Mouse (Mus musculus): ENCODE results near the gene Rp9. TPM values are rescaled to one million over a fixed set of nuclear protein-coding genes. Genes with fewer than 3 reads are reported as not detected.

Gene Rp9
- total and polyA plus RNA-seq, 2 experiments from 2014 or later = 59.4 to 81.7 TPM

- 0 out of 2 replicates have a peak, but pooled peaks cover 4% of the 10 kb centered on the region for H3K36me3 ChIP-seq (ENCODE audit: insufficient read depth, low read length)
- no peak overlapping the region for H3K4me3 ChIP-seq (ENCODE audit: low read depth, low read length)
- no peak for TF ChIP-seq CTCF (IDR thresholded peaks at IDR 0.05)
These were observed 27.7 kb upstream of the Rp9 start for GRCm38 (mm10) chr9:22497021-22497767.

GRCm38 (mm10) chr9:22495133-22495532 lies 25.6 kb upstream of the Rp9 start:
- Histone ChIP-seq H3K4me3 (ENCODE audit: low read depth, low read length) (no peak overlapping the region), H3K9ac (replicated peaks; ENCODE audit: low read length, poor library complexity, severe bottlenecking) (no peak overlapping the region), H3K4me1 (ENCODE audit: insufficient read depth, low read length) (no peaks in the 10 kb centered on the region), H3K4me2 (ENCODE audit: low read depth, low read length, poor library complexity, severe bottlenecking) (no peak overlapping the region), H3K36me3 (ENCODE audit: insufficient read depth, low read length) (0 out of 2 replicates have a peak, but pooled peaks cover 4% of the 10 kb centered on the region), H3K27ac (ENCODE audit: low read depth, low read length) (no peak overlapping the region), H3K9me3 (ENCODE audit: low read length) (no peaks in the 10 kb centered on the region), H3K27me3 (ENCODE audit: insufficient read depth, low read length) (no peaks in the 10 kb centered on the region)
- 94% methylated on average over 2 of the region's 2 CpGs for WGBS
- ATAC-seq (ENCODE audit: low FRiP score) (no peak), DNase-seq (ENCODE audit: low spot score) (no peak)
- peak; percentile 43 for TF ChIP-seq CTCF (IDR thresholded peaks at IDR 0.05)

More at GRCm38 (mm10) chr9:22497021-22497767, 27.7 kb upstream of the Rp9 start:
- 87% methylated on average over 6 of the region's 6 CpGs for WGBS
- no peak overlapping the region for H3K4me2 ChIP-seq (ENCODE audit: low read depth, low read length, poor library complexity, severe bottlenecking)
- DNase-seq (ENCODE audit: low spot score) (no peak), ATAC-seq (ENCODE audit: low FRiP score) (no peak)
- H3K9me3 ChIP-seq (ENCODE audit: low read length) = no peaks in the 10 kb centered on the region
- no peak overlapping the region for H3K9ac ChIP-seq (replicated peaks; ENCODE audit: low read length, poor library complexity, severe bottlenecking)
- H3K27ac ChIP-seq (ENCODE audit: low read depth, low read length) = no peak overlapping the region
- no peaks in the 10 kb centered on the region for H3K4me1 ChIP-seq (ENCODE audit: insufficient read depth, low read length)
- H3K27me3 ChIP-seq (ENCODE audit: insufficient read depth, low read length) = no peaks in the 10 kb centered on the region

- ATAC-seq (ENCODE audit: low FRiP score) = no peak
- 0 out of 2 replicates have a peak, but pooled peaks cover 4% of the 10 kb centered on the region for H3K36me3 ChIP-seq (ENCODE audit: insufficient read depth, low read length)
- no peaks in the 10 kb centered on the region for H3K9me3 ChIP-seq (ENCODE audit: low read length)
- H3K4me3 ChIP-seq (ENCODE audit: low read depth, low read length) = no peak overlapping the region
- 86% methylated on average over 9 of the region's 9 CpGs for WGBS
- H3K4me1 ChIP-seq (ENCODE audit: insufficient read depth, low read length) = no peaks in the 10 kb centered on the region
- no peaks in the 10 kb centered on the region for H3K27me3 ChIP-seq (ENCODE audit: insufficient read depth, low read length)
- DNase-seq (ENCODE audit: low spot score) = no peak
- no peak overlapping the region for H3K4me2 ChIP-seq (ENCODE audit: low read depth, low read length, poor library complexity, severe bottlenecking)
- no peak overlapping the region for H3K9ac ChIP-seq (replicated peaks; ENCODE audit: low read length, poor library complexity, severe bottlenecking)
- no peak for TF ChIP-seq CTCF (IDR thresholded peaks at IDR 0.05)
- H3K27ac ChIP-seq (ENCODE audit: low read depth, low read length) = no peak overlapping the region
These were observed 24.8 kb upstream of the Rp9 start for GRCm38 (mm10) chr9:22494203-22494807.

- WGBS = 65% methylated on average over 9 of the region's 9 CpGs
- H3K4me3 ChIP-seq (ENCODE audit: low read depth, low read length) = no peak overlapping the region
- no peak overlapping the region for H3K4me2 ChIP-seq (ENCODE audit: low read depth, low read length, poor library complexity, severe bottlenecking)
- no peak overlapping the region for H3K27ac ChIP-seq (ENCODE audit: low read depth, low read length)
- DNase-seq (ENCODE audit: low spot score) (no peak), ATAC-seq (ENCODE audit: low FRiP score) (no peak)
- no peaks in the 10 kb centered on the region for H3K27me3 ChIP-seq (ENCODE audit: insufficient read depth, low read length)
- H3K36me3 ChIP-seq (ENCODE audit: insufficient read depth, low read length) = no peaks in the 10 kb centered on the region
- TF ChIP-seq CTCF (IDR thresholded peaks at IDR 0.05) = no peak
- H3K4me1 ChIP-seq (ENCODE audit: insufficient read depth, low read length) = no peaks in the 10 kb centered on the region
- H3K9ac ChIP-seq (replicated peaks; ENCODE audit: low read length, poor library complexity, severe bottlenecking) = no peak overlapping the region
- no peaks in the 10 kb centered on the region for H3K9me3 ChIP-seq (ENCODE audit: low read length)
These were observed 19.4 kb upstream of the Rp9 start for GRCm38 (mm10) chr9:22488963-22489362.

GRCm38 (mm10) chr9:22486211-22486610 lies 16.7 kb upstream of the Rp9 start:
- no peak for TF ChIP-seq CTCF (IDR thresholded peaks at IDR 0.05)
- 88% methylated on average over 7 of the region's 7 CpGs for WGBS

More at GRCm38 (mm10) chr9:22486211-22486610, 16.7 kb upstream of the Rp9 start:
- H3K27ac ChIP-seq (ENCODE audit: low read depth, low read length) = no peak overlapping the region
- no peaks in the 10 kb centered on the region for H3K9me3 ChIP-seq (ENCODE audit: low read length)
- no peak overlapping the region for H3K4me2 ChIP-seq (ENCODE audit: low read depth, low read length, poor library complexity, severe bottlenecking)
- H3K36me3 ChIP-seq (ENCODE audit: insufficient read depth, low read length) = no peaks in the 10 kb centered on the region
- no peak overlapping the region for H3K9ac ChIP-seq (replicated peaks; ENCODE audit: low read length, poor library complexity, severe bottlenecking)
- no peak overlapping the region for H3K4me3 ChIP-seq (ENCODE audit: low read depth, low read length)
- DNase-seq (ENCODE audit: low spot score) (no peak), ATAC-seq (ENCODE audit: low FRiP score) (no peak)
- H3K4me1 ChIP-seq (ENCODE audit: insufficient read depth, low read length) = no peaks in the 10 kb centered on the region
- H3K27me3 ChIP-seq (ENCODE audit: insufficient read depth, low read length) = no peaks in the 10 kb centered on the region

Data from midbrain, postnatal 0 days (tissue).